Mouse (Mus musculus): ENCODE measurements around the gene Ccdc155.

- TF ChIP-seq POLR2A (IDR thresholded peaks at IDR 0.05; ENCODE audit: low read depth, low read length) (no peak), CTCF (IDR thresholded peaks at IDR 0.05; ENCODE audit: extremely low read depth, insufficient read depth, insufficient read length, insufficient replicate concordance) (no peak)
Observed at GRCm38 (mm10) chr7:45180896-45181477, 23.7 kb downstream of the Ccdc155 start, which contains the start of gene Pth2.

Data from spleen, adult 2 months (tissue).